Mouse (Mus musculus) heart, embryonic 15.5 days (tissue): ENCODE measurements around the gene Syt17. TPM values are rescaled to one million over a fixed set of nuclear protein-coding genes. Genes with fewer than 3 reads are reported as not detected.

Source experiments
- ATAC-seq: fragments of 200-750 bp; cut with Nextera tagmentation; replicated peaks from 2 replicates; pipeline ENCODE4 v1.8.0; 2017; ENCODE audit warnings: low read depth, moderate TSS enrichment; ENCODE audit not compliant: insufficient number of reproducible peaks, insufficient read depth, low FRiP score
- H3K27ac ChIP-seq: fragments of 300-500 bp; sonication (generic); 2 replicates; pipeline ENCODE4 v1.5.1; 2015; ENCODE audit warnings: mild to moderate bottlenecking, inconsistent platforms
- H3K27me3 ChIP-seq: fragments of 300-500 bp; sonication (generic); 2 replicates; pipeline ENCODE4 v1.6.1; 2015; ENCODE audit warnings: inconsistent platforms
- H3K36me3 ChIP-seq: fragments of 300-500 bp; sonication (generic); 2 replicates; pipeline ENCODE4 v1.6.1; 2015; ENCODE audit warnings: mild to moderate bottlenecking, inconsistent platforms
- H3K4me1 ChIP-seq: fragments of 300-500 bp; sonication (generic); replicated peaks from 2 replicates; pipeline ENCODE4 v1.6.1; 2015; ENCODE audit warnings: inconsistent platforms
- H3K4me2 ChIP-seq: fragments of 300-500 bp; sonication (generic); 2 replicates; pipeline ENCODE4 v1.6.1; 2015; ENCODE audit warnings: inconsistent platforms, mild to moderate bottlenecking, moderate library complexity
- H3K4me3 ChIP-seq: fragments of 300-500 bp; sonication (generic); 2 replicates; pipeline ENCODE4 v1.5.1; 2015; ENCODE audit warnings: mild to moderate bottlenecking, inconsistent platforms
- H3K9ac ChIP-seq: fragments of 300-500 bp; sonication (generic); 2 replicates; pipeline ENCODE4 v1.6.1; 2015; ENCODE audit warnings: mild to moderate bottlenecking, inconsistent platforms
- H3K9me3 ChIP-seq: fragments of 300-500 bp; sonication (generic); replicated peaks from 2 replicates; pipeline ENCODE4 v1.6.1; 2016; ENCODE audit warnings: inconsistent platforms
- WGBS: fragments of 180-500 bp; shearing (Covaris S2); methylation state at CpG from one replicate; pipeline ENCODE4 v1.1.7; 2015; ENCODE audit warnings: mixed read lengths; 5-methylcytosine and 5-hydroxymethylcytosine counted together
- polyA plus RNA-seq: library from polyadenylated mRNA; unstranded; fragments of >200 nt; fragmentation: Nextera tagmentation; extraction: Ambion mirVana; gene quantifications from 2 replicates; pipeline ENCODE4 v1.2.1, GENCODE M21; 2015

Syt17 gene
- polyA plus RNA-seq, 1 experiment from 2014 or later = 1.6 TPM

- H3K9ac ChIP-seq = no peak overlapping the region
- H3K4me2 ChIP-seq = no peak overlapping the region
- no peak overlapping the region for H3K27ac ChIP-seq
- H3K4me3 ChIP-seq = no peak overlapping the region
- WGBS = 69% methylated on average over 2 of the region's 2 CpGs
- H3K9me3 ChIP-seq = no peaks in the 10 kb centered on the region
- H3K27me3 ChIP-seq = no peaks in the 10 kb centered on the region
- no peaks in the 10 kb centered on the region for H3K4me1 ChIP-seq
- no peaks in the 10 kb centered on the region for H3K36me3 ChIP-seq
- no peak for ATAC-seq
Measured at GRCm38 (mm10) chr7:118346943-118347342, 101.1 kb downstream of the Syt17 start.

- Histone ChIP-seq H3K4me3 (no peak overlapping the region), H3K9me3 (no peaks in the 10 kb centered on the region), H3K4me1 (no peaks in the 10 kb centered on the region), H3K4me2 (no peak overlapping the region), H3K27me3 (no peaks in the 10 kb centered on the region), H3K36me3 (no peaks in the 10 kb centered on the region), H3K9ac (no peak overlapping the region), H3K27ac (no peak overlapping the region)
- ATAC-seq = no peak
- 39% methylated on average over 2 of the region's 2 CpGs for WGBS
Measured at GRCm38 (mm10) chr7:118346432-118346831, 101.6 kb downstream of the Syt17 start.

- Histone ChIP-seq H3K27ac (no peak overlapping the region), H3K9ac (no peak overlapping the region), H3K4me3 (no peak overlapping the region), H3K4me1 (no peaks in the 10 kb centered on the region), H3K9me3 (no peaks in the 10 kb centered on the region), H3K27me3 (no peaks in the 10 kb centered on the region), H3K4me2 (no peak overlapping the region), H3K36me3 (no peaks in the 10 kb centered on the region)
- no peak for ATAC-seq
- WGBS = 86% methylated on average over 3 of the region's 3 CpGs
Measured at GRCm38 (mm10) chr7:118345396-118345795, 102.6 kb downstream of the Syt17 start.

GRCm38 (mm10) chr7:118344701-118345100, 103.3 kb downstream of the Syt17 start:
- Histone ChIP-seq H3K4me2 (no peak overlapping the region), H3K4me1 (no peaks in the 10 kb centered on the region), H3K27ac (no peak overlapping the region), H3K36me3 (no peaks in the 10 kb centered on the region), H3K27me3 (no peaks in the 10 kb centered on the region), H3K4me3 (no peak overlapping the region), H3K9me3 (no peaks in the 10 kb centered on the region), H3K9ac (no peak overlapping the region)
- ATAC-seq = no peak
- WGBS = 69% methylated on average over 9 of the region's 9 CpGs

Other genes with a start within 250 kb of the Syt17 start
- gene Smg1, start 204.6 kb downstream of the Syt17 start, polyA plus RNA-seq = 13.1 and 14.3 TPM in 2 replicates
- gene Itpripl2, start 43.8 kb upstream of the Syt17 start, polyA plus RNA-seq = 4.8 and 5.7 TPM in 2 replicates
- gene Coq7, start 85.1 kb upstream of the Syt17 start, polyA plus RNA-seq = 153 TPM in 2 replicates
- gene Tmc7, start 136.5 kb upstream of the Syt17 start, polyA plus RNA-seq = 1.6 and 2.1 TPM in 2 replicates
- gene Tmc5, start 149.1 kb upstream of the Syt17 start, polyA plus RNA-seq = 0.19 and 0.87 TPM in 2 replicates